ENCODE assay signal across 26 mouse cellular contexts in the genomic region with DNA sequence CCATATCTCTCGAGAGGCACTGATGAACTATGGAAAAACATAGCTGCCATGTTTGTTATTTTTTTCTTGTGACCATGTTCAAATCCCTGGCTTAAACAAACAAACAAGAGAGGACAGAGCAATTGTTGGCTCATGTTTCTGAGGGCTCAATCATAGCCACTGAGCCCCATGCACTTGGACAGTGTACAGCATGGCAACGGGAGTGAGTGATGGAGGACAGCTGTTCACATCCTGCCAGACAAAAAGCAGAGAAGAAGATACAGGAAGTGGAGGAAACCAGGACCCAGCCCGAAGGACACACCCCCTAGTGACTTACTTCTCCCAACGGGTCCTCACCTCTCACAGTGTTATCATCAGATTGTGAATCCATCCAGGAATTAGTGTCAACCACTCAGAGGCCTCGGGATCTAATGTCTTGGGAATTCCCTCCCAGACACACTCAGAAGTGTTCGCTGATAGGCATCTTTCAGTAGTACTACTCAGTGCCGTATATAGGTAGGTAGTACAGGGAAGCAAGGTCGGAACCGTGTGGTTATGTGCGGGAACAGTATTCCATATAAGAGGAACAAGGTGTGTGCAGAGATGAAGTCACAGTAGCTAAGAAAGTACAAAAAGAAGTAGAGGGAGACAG.
"Had no signal": no experiment of that assay in that cellular context is flagged by ENCODE, and none has a peak within 500 bp of the region (broad histone marks: within the 10 kb centered on the region; RNA-seq: fewer than 3 reads in every experiment).

No protein-coding gene starts in this region.

- H3K36me3 ChIP-seq: heart, embryonic 13.5 days; heart, embryonic 15.5 days; hindbrain, embryonic 10.5 days; hindbrain, embryonic 12.5 days; intestine, embryonic 15.5 days; limb, embryonic 10.5 days; limb, embryonic 12.5 days had no signal

- H3K4me2 ChIP-seq: heart, embryonic 11.5 days; heart, embryonic 13.5 days; heart, embryonic 15.5 days; hindbrain, embryonic 12.5 days; hindbrain, embryonic 14.5 days; intestine, embryonic 15.5 days; limb, embryonic 12.5 days had no signal

- H3K9ac ChIP-seq: heart, embryonic 13.5 days; heart, embryonic 15.5 days; hindbrain, embryonic 12.5 days; hindbrain, embryonic 14.5 days; intestine, embryonic 15.5 days; limb, embryonic 12.5 days had no signal

- ATAC-seq: forebrain, embryonic 16.5 days; hindbrain, embryonic 16.5 days; inflammation-experienced regulatory T-cells, adult 6 months; intestine, embryonic 15.5 days; intestine, postnatal 0 days had no signal

- H3K4me3 ChIP-seq: gastrocnemius, adult 2 months; heart, adult 2 months; heart, embryonic 13.5 days; heart, embryonic 15.5 days; hindbrain, embryonic 10.5 days; hindbrain, embryonic 12.5 days; intestine, embryonic 15.5 days; layer of hippocampus, adult 2 months; left cerebral cortex, adult 2 months; limb, embryonic 10.5 days; limb, embryonic 12.5 days had no signal

- DNase-seq: gastrocnemius, adult 2 months; gastrocnemius, postnatal 10 days; gastrocnemius, postnatal 25 days; heart, adult 2 months; heart, postnatal 14 days; heart, postnatal 36 days; kidney, adult 18-20 months; kidney, adult 8-10 months; kidney, postnatal 10 days; kidney, postnatal 25 days; kidney, postnatal 4 days had no signal

- H3K27me3 ChIP-seq: heart, embryonic 13.5 days; heart, embryonic 15.5 days; hindbrain, embryonic 12.5 days; intestine, embryonic 15.5 days; limb, embryonic 12.5 days had no signal

- H3K9me3 ChIP-seq: heart, embryonic 13.5 days; heart, embryonic 15.5 days; hindbrain, embryonic 10.5 days; hindbrain, embryonic 12.5 days; intestine, embryonic 15.5 days; limb, embryonic 10.5 days; limb, embryonic 12.5 days had no signal

- H3K4me1 ChIP-seq: heart, embryonic 13.5 days; heart, embryonic 15.5 days; hindbrain, embryonic 10.5 days; hindbrain, embryonic 12.5 days; intestine, embryonic 15.5 days; limb, embryonic 10.5 days; limb, embryonic 12.5 days had no signal

- H3K27ac ChIP-seq: gastrocnemius, adult 2 months; heart, adult 2 months; heart, embryonic 13.5 days; heart, embryonic 15.5 days; hindbrain, embryonic 10.5 days; hindbrain, embryonic 12.5 days; hindbrain, embryonic 14.5 days; intestine, embryonic 15.5 days; layer of hippocampus, adult 2 months; left cerebral cortex, adult 2 months; limb, embryonic 10.5 days; limb, embryonic 12.5 days had no signal
